Mouse (Mus musculus): ENCODE measurements at regions not wholly inside any gene's neighbourhood (a gene's known extent, or its start where the extent isn't known, plus 50 kb on each side); places are given as distances from the start of the nearest gene placed in this dataset.

DNA sequence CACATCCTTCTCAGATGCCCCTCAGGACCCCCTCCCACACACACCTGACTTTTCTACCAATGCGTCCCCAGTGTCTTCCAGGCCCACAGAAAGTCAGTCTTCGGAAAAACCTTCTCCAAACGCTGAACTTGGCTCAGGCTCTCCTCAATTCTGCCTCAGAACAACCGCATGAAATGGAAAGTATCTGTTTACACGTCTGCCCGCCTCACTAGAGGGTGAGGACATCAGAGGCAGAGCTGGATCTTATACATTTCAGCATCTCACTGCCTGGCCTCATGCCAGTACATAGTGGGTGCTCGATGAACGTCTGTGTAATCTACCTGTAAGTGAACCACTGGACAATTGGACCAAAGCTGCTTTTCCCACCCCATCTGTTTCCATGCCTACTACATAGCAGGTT lies 189.1 kb upstream of the 4930412O13Rik start:
- DNase-seq, result no peak

DNA sequence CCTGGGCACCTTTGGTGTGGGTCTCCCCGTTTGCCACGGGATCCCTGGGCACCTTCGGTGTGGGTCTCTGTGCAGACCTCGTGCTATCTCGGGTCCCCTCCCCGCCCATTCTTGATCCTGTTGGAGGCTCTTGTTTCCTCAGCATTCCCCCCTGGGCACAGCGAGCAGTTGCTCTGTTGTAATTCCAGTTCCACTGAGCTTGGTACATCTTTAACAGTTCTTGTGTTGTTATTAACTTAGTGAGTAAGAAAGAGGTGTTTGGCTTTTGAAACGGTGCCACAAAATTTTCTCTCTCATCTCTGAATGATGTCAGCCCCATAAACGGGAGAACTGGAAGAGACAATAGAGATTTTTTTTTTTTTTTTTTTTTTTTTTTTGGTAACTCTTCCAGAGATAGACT lies 187.7 kb upstream of the 4930412O13Rik start:
- DNase-seq, result no peak

DNA sequence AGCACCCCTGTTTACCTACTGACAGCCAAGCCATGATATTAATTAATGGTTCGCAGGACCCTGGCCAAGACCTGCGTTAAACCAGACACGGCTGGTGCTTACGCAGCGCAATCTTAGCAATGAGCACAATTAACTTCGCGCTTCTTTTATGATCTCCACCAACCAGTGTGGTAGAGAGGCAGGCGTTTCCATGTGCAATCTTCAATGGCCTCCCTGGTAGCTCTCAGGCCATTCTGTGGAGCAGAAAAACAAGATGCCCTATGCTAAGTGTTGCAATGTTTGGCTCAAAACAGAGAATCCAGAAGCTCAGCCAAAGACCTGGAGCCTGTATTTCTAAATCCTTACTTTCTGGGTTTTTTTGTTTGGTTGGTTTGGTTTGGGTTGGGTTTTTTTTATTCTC lies 186.9 kb upstream of the 4930412O13Rik start:
- DNase-seq, result no peak

DNA sequence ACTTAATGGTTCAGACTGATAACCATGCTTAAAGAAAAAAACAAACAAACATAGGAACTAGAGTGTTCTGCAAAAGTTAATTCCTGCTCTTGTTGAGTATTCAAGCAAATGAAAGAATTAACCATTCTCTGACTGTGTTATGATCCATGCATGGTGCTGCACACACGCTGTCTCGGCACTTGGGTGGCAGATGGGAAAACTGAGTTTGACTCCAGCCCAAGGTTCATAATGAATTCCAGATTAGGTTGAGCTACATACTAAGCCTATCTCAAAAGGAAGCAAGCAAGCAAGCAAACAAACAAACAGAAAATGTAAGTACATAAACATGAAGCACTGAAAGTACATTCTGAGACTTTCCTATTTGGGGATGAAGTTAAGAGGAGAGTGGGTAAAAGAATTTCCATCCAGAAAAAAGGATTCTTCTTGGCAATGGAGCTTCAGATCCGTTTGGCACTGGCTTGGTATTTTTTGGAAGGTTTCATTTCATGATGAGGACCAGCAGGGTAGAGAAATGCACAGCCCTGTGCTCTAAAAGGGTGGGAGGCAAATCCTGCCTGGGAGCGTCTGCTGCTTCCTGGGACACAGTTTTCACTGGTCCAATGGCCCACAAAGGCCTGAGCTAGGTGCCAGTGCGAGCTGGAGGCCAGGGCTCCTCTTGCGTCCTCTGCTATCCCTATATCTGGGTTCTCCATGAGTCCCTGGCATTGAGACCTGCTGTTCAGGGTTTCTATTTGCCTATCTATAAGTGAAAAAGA lies 183.3 kb upstream of the 4930412O13Rik start:
- DNase-seq, result peak; percentile 36

DNA sequence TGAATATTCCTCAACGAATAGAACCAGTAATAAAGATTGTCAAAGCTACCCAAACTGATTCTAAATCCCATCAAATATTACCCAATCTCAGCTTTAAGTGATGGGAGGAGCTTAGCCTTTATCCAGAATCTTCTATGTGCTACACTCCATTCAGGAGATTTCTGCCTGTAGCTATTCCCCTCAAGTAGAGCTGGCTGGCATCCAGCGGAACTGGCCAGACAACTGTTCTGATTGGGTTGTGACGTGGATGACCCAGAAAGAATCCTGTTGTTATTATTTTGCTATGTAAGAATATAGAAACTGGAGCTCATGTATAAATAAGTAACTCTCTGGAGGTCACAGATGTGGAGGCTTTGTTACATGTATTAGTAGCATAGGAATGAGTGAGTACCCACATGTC lies 176.8 kb upstream of the 4930412O13Rik start:
- DNase-seq, result no peak

DNA sequence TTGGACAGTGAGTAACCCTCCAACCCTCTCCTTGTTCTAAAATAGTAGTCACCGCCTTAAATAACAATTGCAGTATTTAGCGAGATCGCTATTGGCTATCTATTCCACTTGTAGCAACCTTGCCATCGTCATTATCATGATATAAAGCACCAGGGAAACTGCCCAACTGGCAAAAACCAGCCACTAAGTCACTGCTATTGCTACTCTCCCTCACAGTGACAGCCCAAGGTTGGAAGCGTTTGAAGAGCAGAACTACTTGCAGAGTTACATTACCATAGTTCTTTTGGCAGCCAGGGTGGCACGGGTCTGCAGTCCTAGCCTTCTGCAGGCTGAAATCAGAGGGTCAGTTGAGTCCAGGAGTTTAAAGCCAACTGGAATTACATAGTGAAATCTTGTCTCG lies 171.6 kb upstream of the 4930412O13Rik start:
- DNase-seq, result no peak

DNA sequence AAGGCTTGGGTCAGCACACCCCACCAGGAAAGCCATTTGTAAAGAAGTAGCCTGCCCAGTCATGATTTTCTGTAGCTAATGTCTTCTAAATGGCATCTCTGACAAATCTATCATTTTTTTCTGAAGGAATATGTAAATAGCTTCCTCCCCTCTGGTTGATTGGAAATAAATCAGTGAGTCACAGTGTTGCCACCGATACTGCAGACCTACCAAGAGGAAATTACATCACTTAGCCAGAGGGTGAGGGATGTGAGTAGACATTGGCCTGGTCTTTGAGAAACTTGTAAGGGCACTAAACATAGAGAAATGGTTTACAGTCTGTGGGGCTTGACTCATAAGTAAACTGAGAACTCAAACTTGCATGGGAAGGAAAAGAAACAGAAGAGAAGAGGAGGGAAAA lies 163.1 kb upstream of the 4930412O13Rik start:
- DNase-seq, result no peak

DNA sequence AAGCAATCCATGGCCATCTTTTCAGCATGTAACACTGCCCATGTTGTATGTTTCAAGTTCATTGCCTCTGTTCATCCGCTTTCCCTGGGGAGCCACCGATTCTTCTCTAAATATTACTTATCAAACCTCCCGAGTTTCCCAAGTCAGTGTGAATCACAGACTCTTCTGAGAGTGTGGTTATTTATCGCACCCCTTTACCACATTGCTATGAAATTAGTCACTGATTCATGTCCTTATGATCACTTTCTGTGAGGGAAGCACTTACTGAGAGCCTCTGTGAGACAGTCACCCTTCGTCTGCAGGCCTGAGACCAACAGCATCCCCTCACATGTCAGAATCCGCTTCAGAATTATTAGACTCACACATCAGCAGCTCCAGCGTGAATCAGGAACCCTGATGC lies 147.8 kb upstream of the 4930412O13Rik start:
- DNase-seq, result no peak

DNA sequence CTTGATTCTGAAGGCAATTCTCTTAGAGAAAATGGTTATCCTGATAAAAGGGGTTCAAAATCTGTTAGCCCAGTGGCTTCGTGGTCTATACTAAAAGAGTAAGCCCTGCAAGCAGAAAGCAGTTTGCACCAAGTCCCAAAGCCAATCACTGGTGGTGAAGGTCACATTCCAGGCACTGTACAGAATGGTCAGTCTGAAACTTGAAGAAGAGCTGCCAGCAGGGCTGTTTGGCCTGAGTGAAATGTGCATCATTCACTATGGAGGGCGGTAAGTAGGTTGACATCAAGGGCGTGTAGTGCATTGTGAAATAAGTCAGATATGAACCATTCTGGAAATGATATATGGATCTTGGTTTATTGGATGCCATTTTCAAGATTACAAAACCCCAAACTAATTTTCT lies 136.9 kb upstream of the 4930412O13Rik start:
- no peak for DNase-seq

DNA sequence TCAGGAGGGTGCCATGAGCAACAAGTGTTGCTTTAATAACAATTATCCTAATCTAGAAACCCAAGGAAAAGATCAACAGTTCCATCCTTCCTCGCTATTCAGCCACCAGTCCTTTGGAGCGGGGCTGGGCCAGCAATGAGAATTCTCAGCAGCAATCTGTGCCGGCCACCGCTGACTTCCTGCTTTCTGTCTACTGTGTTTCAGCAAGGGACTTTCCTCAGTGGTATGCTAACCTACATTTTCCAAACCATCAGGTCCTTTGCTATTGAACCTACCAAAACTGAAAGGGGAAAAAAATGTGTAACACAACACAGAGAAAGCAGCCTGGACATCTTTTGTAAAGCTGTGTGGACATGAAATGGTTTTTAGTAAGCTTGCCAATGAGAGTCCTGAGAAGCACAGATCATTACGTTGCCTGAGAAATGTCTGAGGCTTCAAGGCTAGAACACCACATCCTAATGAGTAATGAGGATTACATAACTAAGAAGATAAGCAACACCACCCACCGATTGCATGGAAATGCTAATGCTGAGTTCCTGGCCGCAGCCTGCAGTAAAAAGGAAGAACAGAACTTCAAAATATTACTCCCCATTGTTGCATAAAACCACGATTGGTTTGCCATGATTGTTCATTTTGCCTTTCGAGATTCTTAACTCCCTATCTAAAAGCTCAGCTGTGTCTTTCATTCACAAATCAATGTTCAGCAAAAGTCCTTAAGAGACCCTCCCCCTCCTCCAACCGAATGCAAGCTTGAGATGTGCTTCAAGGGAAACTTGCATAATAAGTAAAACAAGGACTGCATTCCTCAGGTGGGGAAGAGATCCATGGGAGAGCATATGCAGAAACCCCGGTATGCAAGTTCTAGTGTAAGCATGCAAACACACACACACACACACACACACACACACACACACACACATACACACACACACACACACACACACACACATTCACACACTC lies 130.9 kb upstream of the 4930412O13Rik start:
- no peak for DNase-seq

DNA sequence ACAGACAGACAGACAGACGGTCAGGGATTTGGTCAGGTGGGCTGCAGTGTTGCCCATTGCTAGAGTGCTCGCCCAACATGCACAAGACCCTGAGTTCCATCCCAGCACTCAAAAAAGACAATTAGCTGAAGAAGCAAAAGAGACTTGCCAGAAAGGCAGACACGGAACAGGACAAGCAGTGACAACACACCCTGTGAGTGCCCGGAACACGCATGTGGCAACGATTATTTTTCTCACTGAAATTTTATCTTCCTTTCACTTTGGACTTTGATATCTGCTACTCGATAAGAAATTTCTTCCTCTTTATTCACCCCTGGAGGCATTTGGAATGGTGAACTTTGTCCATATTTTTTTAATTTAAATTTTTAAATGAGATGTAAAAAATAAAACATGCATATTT lies 127.4 kb upstream of the 4930412O13Rik start:
- no peak for DNase-seq

DNA sequence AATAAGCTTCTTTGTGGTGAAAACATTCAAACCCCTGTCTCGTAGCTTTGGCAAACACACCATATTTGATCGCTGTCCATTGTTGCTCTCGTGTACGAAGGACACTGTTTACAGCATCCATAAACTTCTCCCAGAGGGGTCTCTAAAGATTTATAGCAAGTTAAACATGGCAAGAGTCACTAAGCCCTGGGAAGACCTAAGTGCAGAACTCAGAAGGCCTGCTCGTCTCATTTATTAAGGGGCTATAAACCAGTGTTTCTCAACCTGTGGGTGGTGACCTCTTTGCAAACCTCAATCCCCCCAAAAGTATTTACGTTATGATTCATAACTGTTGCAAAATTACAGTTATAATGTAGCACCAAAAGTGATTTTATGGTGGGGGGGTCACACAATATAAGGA lies 126.9 kb upstream of the 4930412O13Rik start:
- DNase-seq, result no peak

DNA sequence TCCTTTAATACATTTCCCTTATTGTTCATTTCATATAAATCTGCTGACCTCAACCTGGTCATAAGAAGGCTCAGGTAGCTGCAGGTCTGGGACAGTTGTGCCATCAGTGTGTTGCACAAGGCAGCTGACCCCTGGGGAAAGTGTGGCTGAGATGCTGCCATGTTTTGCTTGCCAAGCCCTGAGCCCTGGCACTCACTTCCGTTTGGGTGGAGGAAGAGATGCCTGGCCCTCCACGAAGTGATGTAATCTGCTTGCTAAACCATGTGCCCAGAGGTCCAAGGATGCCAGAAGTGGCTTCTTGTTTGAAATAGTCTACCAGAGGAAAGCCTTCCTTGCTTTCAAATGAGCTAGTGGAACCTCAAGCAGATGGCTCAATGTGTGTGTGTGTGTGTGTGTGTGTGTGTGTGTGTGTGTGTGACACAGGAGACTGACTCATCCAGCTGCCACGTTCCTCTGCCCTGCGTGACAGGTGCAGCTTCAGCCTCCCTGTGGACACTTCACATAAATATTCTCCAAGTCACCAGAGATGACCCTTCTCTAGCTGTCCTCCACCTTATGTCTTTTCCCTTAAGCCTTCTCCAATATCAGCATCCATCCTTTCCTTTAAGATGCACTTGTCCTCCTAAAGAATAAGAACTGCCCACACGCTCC lies 123.2 kb upstream of the 4930412O13Rik start:
- no peak for DNase-seq

DNA sequence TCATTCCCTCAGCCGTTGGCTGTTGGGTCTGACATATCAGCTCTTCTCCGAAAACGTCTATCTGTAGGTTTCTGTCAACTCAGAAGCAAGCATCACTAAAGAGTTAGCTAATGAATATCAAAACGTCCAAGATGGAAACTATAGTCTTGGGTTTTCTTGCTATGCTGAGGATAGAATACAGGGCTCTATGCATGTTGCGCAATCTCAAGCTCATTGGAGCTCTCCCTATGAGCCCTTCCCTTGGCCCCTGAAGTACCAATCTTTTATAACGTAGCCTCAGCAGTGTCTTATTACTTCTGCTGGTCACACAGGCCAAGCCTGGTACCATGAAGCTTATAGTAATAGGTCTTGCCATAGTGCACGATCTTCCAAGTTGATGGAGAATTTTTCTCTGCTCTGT lies 122.1 kb upstream of the 4930412O13Rik start:
- DNase-seq, result no peak

DNA sequence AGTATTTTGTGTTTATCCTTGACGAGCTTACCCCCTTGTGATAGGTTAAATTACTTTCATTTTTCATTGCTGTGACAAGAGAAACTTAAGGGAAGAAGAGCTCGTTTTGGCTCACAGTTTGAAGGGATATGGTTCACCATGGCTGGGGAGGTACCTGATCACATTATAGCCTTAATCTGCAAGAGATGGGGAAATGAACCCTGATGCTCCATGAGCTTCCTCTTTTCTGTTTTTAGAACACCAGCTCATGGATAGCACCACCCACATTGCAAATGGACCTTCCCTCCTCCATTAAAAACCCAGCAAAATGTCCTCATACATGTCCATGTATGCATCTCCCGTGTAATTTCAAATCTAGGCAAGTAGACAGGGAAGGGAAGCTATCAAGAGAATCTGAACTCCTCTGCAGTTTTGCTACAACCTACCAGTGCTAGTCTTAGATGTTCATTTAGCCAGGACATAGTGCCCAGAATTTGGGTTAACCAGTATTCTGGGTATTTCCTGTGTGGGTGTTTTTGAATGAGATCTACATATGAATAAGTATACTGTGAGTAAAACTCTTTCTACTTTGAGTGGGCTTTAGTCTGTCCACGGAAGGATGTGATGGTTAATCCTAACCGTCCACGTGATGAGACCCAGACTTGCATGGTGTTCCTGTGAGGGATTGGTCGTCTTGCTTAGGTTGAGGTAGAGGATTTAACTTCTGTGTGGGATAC lies 121.5 kb upstream of the 4930412O13Rik start:
- DNase-seq, result no peak

DNA sequence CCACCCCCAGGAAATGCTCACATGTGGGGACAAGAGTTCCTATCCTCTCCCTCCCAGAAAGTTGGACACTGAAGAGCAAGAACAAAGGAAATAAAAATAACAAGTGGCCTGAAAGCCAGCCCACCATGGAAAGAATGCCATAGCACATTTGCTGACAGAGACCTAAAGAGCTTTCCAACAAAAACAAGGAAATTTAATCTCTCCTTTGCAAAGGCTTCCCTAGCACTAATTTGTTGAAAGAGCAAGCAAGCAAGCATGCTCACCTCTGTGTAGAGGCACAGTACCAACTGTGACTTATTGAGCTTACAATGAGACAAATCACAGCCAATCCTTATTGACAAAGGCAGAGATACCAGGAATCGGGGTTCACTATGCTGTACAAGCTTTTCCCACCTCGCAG lies 100.9 kb upstream of the 4930412O13Rik start:
- no peak for DNase-seq

DNA sequence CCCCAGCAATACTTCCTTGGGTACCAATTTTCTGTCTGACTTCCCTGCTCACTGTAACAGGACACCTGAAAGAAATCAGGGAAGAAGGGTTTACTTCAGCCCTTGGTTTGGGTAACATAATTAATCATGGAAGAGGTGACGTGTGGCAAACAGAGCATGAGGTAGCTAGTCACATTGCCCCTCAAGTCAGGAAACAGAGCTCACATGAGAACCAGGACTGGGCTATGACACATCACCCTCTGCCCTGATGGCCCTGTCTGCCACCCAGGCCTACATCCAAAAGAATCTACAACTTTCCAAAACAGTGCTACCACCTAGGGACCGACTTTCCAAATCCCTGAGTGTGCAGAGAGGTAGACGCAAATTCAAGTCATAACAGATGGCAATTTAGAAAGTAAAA lies 98.4 kb upstream of the 4930412O13Rik start:
- DNase-seq, result no peak

DNA sequence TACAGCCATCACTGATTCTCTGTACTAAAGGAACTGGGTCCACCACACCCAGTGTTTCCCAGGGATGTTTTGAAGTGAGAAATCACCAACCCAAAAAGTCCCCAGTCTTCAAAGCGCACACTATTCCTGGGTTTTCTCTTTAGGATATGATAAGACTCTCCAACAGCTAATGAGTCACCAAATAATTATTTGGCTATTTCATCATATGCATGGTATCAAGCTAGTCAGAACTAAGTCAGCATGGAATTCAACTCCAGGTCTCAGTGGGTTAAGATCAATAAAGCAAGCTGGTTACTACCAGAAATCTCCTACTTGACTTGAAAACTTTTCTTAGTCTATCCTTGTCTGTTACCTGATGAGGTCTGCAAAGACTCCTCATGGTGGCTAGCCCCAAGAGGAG lies 89.1 kb upstream of the 4930412O13Rik start:
- DNase-seq, result no peak

DNA sequence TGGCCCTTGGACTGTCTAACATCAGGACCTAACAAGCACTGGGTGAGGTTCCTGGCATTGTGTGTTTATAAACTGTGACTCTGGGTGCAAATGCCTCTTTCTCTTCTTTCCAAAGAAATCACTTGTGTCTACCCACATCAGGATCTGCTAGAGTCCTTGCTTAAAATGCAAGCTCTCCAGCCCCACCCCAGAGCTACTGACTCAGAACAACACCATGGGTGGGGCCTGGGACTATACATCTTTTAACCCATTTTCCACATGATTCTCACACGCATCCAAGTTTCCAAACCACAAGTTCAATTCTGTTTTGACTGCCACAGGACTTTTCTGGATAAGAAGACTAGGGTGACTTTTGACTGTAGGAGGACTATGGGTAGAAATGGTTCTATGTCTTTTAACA lies 88.7 kb upstream of the 4930412O13Rik start:
- DNase-seq, result no peak

DNA sequence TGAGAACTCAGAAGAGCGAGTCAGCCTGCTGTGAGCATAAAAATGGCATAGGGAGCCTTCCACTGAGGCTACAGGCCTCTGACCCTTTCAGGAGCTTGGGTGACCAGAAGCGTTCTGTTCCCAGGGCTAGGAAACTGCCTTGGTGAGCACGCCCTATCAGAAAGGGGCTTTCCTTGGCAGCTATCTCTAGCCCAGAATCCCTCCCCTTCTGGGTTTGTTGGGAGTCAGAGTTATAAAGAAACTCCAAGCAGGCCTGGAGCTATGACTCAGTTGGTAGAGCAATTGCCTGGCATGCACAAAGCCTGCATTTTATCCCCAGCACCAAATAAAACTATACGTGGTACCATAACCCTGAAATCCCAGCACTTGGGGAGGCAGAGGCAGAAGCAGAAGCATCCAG lies 85.7 kb upstream of the 4930412O13Rik start:
- DNase-seq, result no peak

DNA sequence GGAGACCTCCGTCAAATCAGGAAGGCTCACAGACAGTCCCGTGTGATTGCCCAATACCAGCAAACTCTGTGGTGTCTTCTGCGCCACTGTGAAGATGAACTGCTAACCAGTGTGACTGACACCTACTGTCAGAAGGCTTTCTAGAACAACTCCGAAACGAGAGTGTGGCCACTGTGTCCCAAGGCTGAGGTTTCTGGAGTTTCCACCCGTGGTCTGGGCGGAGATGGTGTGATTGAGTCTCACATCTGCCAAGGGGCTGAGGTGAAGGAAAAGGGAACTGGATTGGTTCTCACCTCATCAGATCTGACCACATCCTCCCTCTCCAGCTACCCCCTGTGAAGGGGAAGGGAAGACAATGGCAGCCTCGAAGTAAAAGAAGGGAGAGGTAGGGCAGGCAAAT lies 79.6 kb upstream of the 4930412O13Rik start:
- no peak for DNase-seq

DNA sequence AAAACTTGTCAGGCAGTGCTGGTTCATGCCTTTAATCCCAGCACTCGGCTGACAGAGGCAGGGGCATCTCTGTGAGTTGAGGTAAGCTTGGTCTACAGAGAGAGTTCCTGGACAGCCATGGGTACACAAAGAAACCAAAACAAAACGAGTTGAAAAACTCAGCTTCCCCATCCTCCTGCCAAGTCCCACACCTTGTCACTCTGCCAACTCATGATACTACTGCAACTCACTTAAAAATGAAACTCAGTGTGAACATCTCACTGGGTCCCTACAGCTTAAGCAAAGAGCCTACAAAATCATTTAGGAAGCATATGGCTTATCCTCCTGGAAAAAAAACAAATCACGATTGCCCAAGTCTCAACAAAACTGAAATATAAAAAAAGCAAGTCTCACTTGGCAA lies 76.7 kb upstream of the 4930412O13Rik start:
- DNase-seq, result no peak

DNA sequence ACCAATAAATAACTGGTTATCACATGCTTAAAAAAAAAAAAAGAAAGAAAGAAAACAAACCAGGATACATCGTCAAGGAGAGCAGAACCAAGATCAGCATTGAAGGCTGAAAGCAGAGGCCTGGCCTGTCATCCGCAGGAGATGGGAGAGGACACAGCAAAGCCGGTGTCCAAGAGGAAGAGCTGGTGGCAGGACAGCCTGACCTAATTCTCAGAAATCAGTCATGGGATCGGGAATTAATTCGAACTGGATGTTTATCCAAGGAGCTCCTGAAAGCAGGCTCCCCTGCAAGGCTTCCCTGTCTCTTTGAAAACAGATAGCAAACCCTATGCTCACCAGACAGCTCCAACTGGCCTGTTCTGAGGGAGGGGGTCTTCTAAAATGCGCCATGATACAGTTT lies 75.5 kb upstream of the 4930412O13Rik start:
- DNase-seq, result no peak
